12 mouse cellular contexts compared by ENCODE assay signal in genomic region chr8:12397346-12397925, GRCm38 (mm10). TPM values are rescaled to one million over a fixed set of nuclear protein-coding genes. Genes with fewer than 3 reads are reported as not detected.
DNase-seq lines count a peak whose midpoint lies in the region; ATAC-seq and TF ChIP-seq lines count a peak whose summit lies in the region.
"Had no signal": no experiment of that assay in that cellular context is flagged by ENCODE, and none has a peak within 500 bp of the region (broad histone marks: within the 10 kb centered on the region; RNA-seq: fewer than 3 reads in every experiment).

No protein-coding gene starts in this region.

- peak overlapping the region; percentile 97 for H3K27ac ChIP-seq in forebrain, embryonic 15.5 days (replicated peaks)
- no peak overlapping the region for H3K27ac ChIP-seq in limb, embryonic 15.5 days
- H3K27ac ChIP-seq: liver, embryonic 15.5 days had no signal

- no peak for ATAC-seq in forebrain, embryonic 15.5 days (replicated peaks)
- no peak for ATAC-seq in limb, embryonic 15.5 days (ENCODE audit: insufficient number of reproducible peaks, low FRiP score, low TSS enrichment, low read depth)

- peak overlapping the region; percentile 81 for H3K9ac ChIP-seq in forebrain, embryonic 15.5 days (replicated peaks)
- H3K9ac ChIP-seq in limb, embryonic 15.5 days: no peak overlapping the region
- H3K9ac ChIP-seq: liver, embryonic 15.5 days had no signal

- WGBS in forebrain, embryonic 15.5 days: under 1% methylated on average over 59 of the region's 59 CpGs
- under 1% methylated on average over 59 of the region's 59 CpGs for WGBS in limb, embryonic 15.5 days

- H3K27me3 ChIP-seq in E14TG2a.4 (ENCODE audit: insufficient read depth, low read length): peaks cover 86% of the 10 kb centered on the region
- peaks cover 9% of the 10 kb centered on the region; the same call in 1 of the 2 replicates for H3K27me3 ChIP-seq in forebrain, embryonic 15.5 days
- peaks cover 97% of the 10 kb centered on the region for H3K27me3 ChIP-seq in limb, embryonic 15.5 days

- TF ChIP-seq CTCF in E14TG2a.4 (conservative IDR thresholded peaks at IDR 0.05; ENCODE audit: low read length): no peak

- H3K4me3 ChIP-seq in E14TG2a.4 (replicated peaks; ENCODE audit: low read length): peak overlapping the region; percentile 70
- peak overlapping the region; percentile 73 for H3K4me3 ChIP-seq in forebrain, embryonic 15.5 days
- peak overlapping the region; percentile 37 for H3K4me3 ChIP-seq in limb, embryonic 15.5 days
- H3K4me3 ChIP-seq: liver, embryonic 15.5 days had no signal

- H3K4me2 ChIP-seq in forebrain, embryonic 15.5 days (replicated peaks): peak overlapping the region; percentile 68
- peak overlapping the region; percentile 49 for H3K4me2 ChIP-seq in limb, embryonic 15.5 days
- H3K4me2 ChIP-seq: liver, embryonic 15.5 days had no signal

- H3K4me1 ChIP-seq in E14TG2a.4 (replicated peaks; ENCODE audit: low read depth, low read length): peaks cover 46% of the 10 kb centered on the region
- peaks cover 73% of the 10 kb centered on the region for H3K4me1 ChIP-seq in forebrain, embryonic 15.5 days
- peaks cover 40% of the 10 kb centered on the region for H3K4me1 ChIP-seq in limb, embryonic 15.5 days
- H3K4me1 ChIP-seq: liver, embryonic 15.5 days had no signal

- H3K36me3 ChIP-seq in E14TG2a.4 (ENCODE audit: insufficient read depth, low read length): no peaks in the 10 kb centered on the region
- no peaks in the 10 kb centered on the region for H3K36me3 ChIP-seq in forebrain, embryonic 15.5 days
- H3K36me3 ChIP-seq in limb, embryonic 15.5 days: no peaks in the 10 kb centered on the region
- H3K36me3 ChIP-seq: liver, embryonic 15.5 days had no signal

- no peaks in the 10 kb centered on the region for H3K9me3 ChIP-seq in E14TG2a.4 (ENCODE audit: low read length)
- H3K9me3 ChIP-seq in forebrain, embryonic 15.5 days: no peaks in the 10 kb centered on the region
- no peaks in the 10 kb centered on the region for H3K9me3 ChIP-seq in limb, embryonic 15.5 days
- H3K9me3 ChIP-seq: liver, embryonic 15.5 days had no signal

- peak; percentile 31 for DNase-seq in embryo, embryonic 10 days (ENCODE audit: low spot score)
- no peak for DNase-seq in embryo, embryonic 10.5 days (ENCODE audit: low spot score)
- no peak for DNase-seq in urinary bladder, postnatal 36 days (ENCODE audit: low spot score in 2 of 2)
- no peak for DNase-seq in adrenal gland, adult 18-20 months (ENCODE audit: low spot score in 2 of 2)
- DNase-seq in thymus, postnatal 14 days: no peak
- DNase-seq: adrenal gland, postnatal 25 days had no signal

RNA-seq across cellular contexts. Expression of gene Sox1, which starts 2.3 kb away (rescaled TPM):
- polyA plus RNA-seq in forebrain, embryonic 15.5 days (2015; fragmentation: Nextera tagmentation; extraction: Ambion mirVana): 6.8 and 7.0 TPM in 2 replicates
- not detected in 2 replicates for polyA plus RNA-seq in limb, embryonic 15.5 days (2015; fragmentation: Nextera tagmentation; extraction: Ambion mirVana)
- not detected for total RNA-seq in adrenal gland, adult 18-20 months (2021)
- total RNA-seq: adrenal gland, postnatal 25 days; gastrocnemius, adult 18-20 months had no signal
- polyA plus RNA-seq: liver, embryonic 15.5 days; spleen, adult 2 months had no signal
